Mouse (Mus musculus) liver, embryonic 15.5 days (tissue): ENCODE data around the gene Fyn. TPM values are rescaled to one million over a fixed set of nuclear protein-coding genes. Genes with fewer than 3 reads are reported as not detected.

ENCODE experiments used
- ATAC-seq: fragments of 200-750 bp; cut with Nextera tagmentation; 2 replicates; pipeline ENCODE4 v1.8.0; 2017; ENCODE audit warnings: moderate number of reproducible peaks, mild to moderate bottlenecking, moderate library complexity; ENCODE audit not compliant: insufficient read depth
- H3K27ac ChIP-seq: fragments of 300-500 bp; sonication (generic); replicated peaks from 2 replicates; pipeline ENCODE4 v1.5.1; 2015; ENCODE audit warnings: mild to moderate bottlenecking, inconsistent platforms
- H3K27me3 ChIP-seq: fragments of 300-500 bp; sonication (generic); 2 replicates; pipeline ENCODE4 v1.6.1; 2015; ENCODE audit warnings: mild to moderate bottlenecking, inconsistent platforms
- H3K36me3 ChIP-seq: fragments of 300-500 bp; sonication (generic); replicated peaks from 2 replicates; pipeline ENCODE4 v1.6.1; 2015; ENCODE audit warnings: moderate library complexity, mild to moderate bottlenecking, inconsistent platforms
- H3K4me1 ChIP-seq: fragments of 300-500 bp; sonication (generic); replicated peaks from 2 replicates; pipeline ENCODE4 v1.6.1; 2015; ENCODE audit warnings: inconsistent platforms
- H3K4me2 ChIP-seq: fragments of 300-500 bp; sonication (generic); 2 replicates; pipeline ENCODE4 v1.6.1; 2015; ENCODE audit warnings: moderate library complexity, mild to moderate bottlenecking, inconsistent platforms
- H3K4me3 ChIP-seq: fragments of 300-500 bp; sonication (generic); replicated peaks from 2 replicates; pipeline ENCODE4 v1.5.1; 2015; ENCODE audit warnings: mild to moderate bottlenecking, inconsistent platforms
- H3K9ac ChIP-seq: fragments of 300-500 bp; sonication (generic); 2 replicates; pipeline ENCODE4 v1.6.1; 2015; ENCODE audit warnings: moderate library complexity, mild to moderate bottlenecking, inconsistent platforms
- H3K9me3 ChIP-seq: fragments of 300-500 bp; sonication (generic); replicated peaks from 2 replicates; pipeline ENCODE4 v1.6.1; 2016; ENCODE audit warnings: inconsistent platforms
- WGBS: fragments of 180-500 bp; shearing (Covaris S2); methylation state at CpG from one replicate; pipeline ENCODE4 v1.1.7; 2015; ENCODE audit warnings: mixed read lengths; ENCODE audit not compliant: insufficient replicate concordance; 5-methylcytosine and 5-hydroxymethylcytosine counted together
- polyA plus RNA-seq: library from polyadenylated mRNA; unstranded; fragments of >200 nt; fragmentation: Nextera tagmentation; extraction: Ambion mirVana; gene quantifications from 2 replicates; pipeline ENCODE4 v1.2.1, GENCODE M21; 2015

The Fyn gene
- polyA plus RNA-seq, 1 experiment from 2014 or later, result 6.1 TPM

- Histone ChIP-seq H3K4me1 (peaks cover 17% of the 10 kb centered on the region), H3K9me3 (no peaks in the 10 kb centered on the region), H3K9ac (no peak overlapping the region), H3K27me3 (no peaks in the 10 kb centered on the region), H3K27ac (no peak overlapping the region), H3K4me3 (no peak overlapping the region), H3K4me2 (no peak overlapping the region), H3K36me3 (no peaks in the 10 kb centered on the region)
- 74% methylated on average over 9 of the region's 9 CpGs for WGBS
- no peak for ATAC-seq
Measured at GRCm38 (mm10) chr10:39557360-39557759, 188.7 kb downstream of the Fyn start.

- H3K27ac ChIP-seq, result no peak overlapping the region
- H3K9me3 ChIP-seq, result no peaks in the 10 kb centered on the region
- H3K4me1 ChIP-seq, result peaks cover 17% of the 10 kb centered on the region
- no peak overlapping the region for H3K4me3 ChIP-seq
- no peak overlapping the region for H3K9ac ChIP-seq
- WGBS, result 62% methylated on average over 7 of the region's 7 CpGs
- ATAC-seq, result no peak; the same call in 1 of the 2 replicates
- H3K4me2 ChIP-seq, result no peak overlapping the region
- H3K36me3 ChIP-seq, result no peaks in the 10 kb centered on the region
- H3K27me3 ChIP-seq, result no peaks in the 10 kb centered on the region
Measured at GRCm38 (mm10) chr10:39557851-39558250, 189.2 kb downstream of the Fyn start.

GRCm38 (mm10) chr10:39558492-39559005 is 189.9 kb downstream of the Fyn start:
- no peak for ATAC-seq

GRCm38 (mm10) chr10:39559321-39559720 is 190.7 kb downstream of the Fyn start:
- WGBS, result 57% methylated on average over 3 of the region's 3 CpGs
- Histone ChIP-seq H3K36me3 (no peaks in the 10 kb centered on the region), H3K9me3 (no peaks in the 10 kb centered on the region), H3K9ac (no peak overlapping the region), H3K4me1 (peaks cover 17% of the 10 kb centered on the region), H3K4me2 (no peak overlapping the region), H3K4me3 (no peak overlapping the region), H3K27me3 (no peaks in the 10 kb centered on the region), H3K27ac (no peak overlapping the region)
- ATAC-seq, result no peak

More at GRCm38 (mm10) chr10:39558492-39559005, 189.9 kb downstream of the Fyn start:
- Histone ChIP-seq H3K9ac (no peak overlapping the region), H3K4me1 (peaks cover 17% of the 10 kb centered on the region), H3K27me3 (no peaks in the 10 kb centered on the region), H3K9me3 (no peaks in the 10 kb centered on the region), H3K4me3 (no peak overlapping the region), H3K27ac (no peak overlapping the region), H3K36me3 (no peaks in the 10 kb centered on the region), H3K4me2 (no peak overlapping the region)
- WGBS, result 48% methylated on average over 5 of the region's 5 CpGs

GRCm38 (mm10) chr10:39562383-39562782 is 193.7 kb downstream of the Fyn start:
- Histone ChIP-seq H3K4me3 (no peak overlapping the region), H3K36me3 (no peaks in the 10 kb centered on the region), H3K9ac (no peak overlapping the region), H3K9me3 (no peaks in the 10 kb centered on the region), H3K27me3 (no peaks in the 10 kb centered on the region), H3K27ac (no peak overlapping the region), H3K4me1 (0 out of 2 replicates have a peak, but pooled peaks cover 6% of the 10 kb centered on the region), H3K4me2 (no peak overlapping the region)
- no peak for ATAC-seq
- 67% methylated on average over 2 of the region's 2 CpGs for WGBS

GRCm38 (mm10) chr10:39563552-39564223 is 195.0 kb downstream of the Fyn start:
- no peak for ATAC-seq

GRCm38 (mm10) chr10:39566901-39567300 is 198.2 kb downstream of the Fyn start:
- Histone ChIP-seq H3K9me3 (no peaks in the 10 kb centered on the region), H3K27ac (no peak overlapping the region), H3K4me1 (no peaks in the 10 kb centered on the region), H3K4me2 (no peak overlapping the region), H3K4me3 (no peak overlapping the region), H3K9ac (no peak overlapping the region), H3K27me3 (no peaks in the 10 kb centered on the region), H3K36me3 (no peaks in the 10 kb centered on the region)
- WGBS, result 70% methylated on average over 12 of the region's 12 CpGs
- no peak for ATAC-seq

More at GRCm38 (mm10) chr10:39563552-39564223, 195.0 kb downstream of the Fyn start:
- no peaks in the 10 kb centered on the region for H3K4me1 ChIP-seq
- no peaks in the 10 kb centered on the region for H3K27me3 ChIP-seq
- H3K36me3 ChIP-seq, result no peaks in the 10 kb centered on the region
- 74% methylated on average over 24 of the region's 24 CpGs for WGBS
- H3K9ac ChIP-seq, result no peak overlapping the region
- no peak overlapping the region for H3K27ac ChIP-seq
- no peak overlapping the region for H3K4me2 ChIP-seq
- no peaks in the 10 kb centered on the region for H3K9me3 ChIP-seq
- H3K4me3 ChIP-seq, result no peak overlapping the region

GRCm38 (mm10) chr10:39568991-39569390 is 200.3 kb downstream of the Fyn start:
- Histone ChIP-seq H3K4me1 (no peaks in the 10 kb centered on the region), H3K9me3 (no peaks in the 10 kb centered on the region), H3K4me3 (no peak overlapping the region), H3K27me3 (0 out of 2 replicates have a peak, but pooled peaks cover 6% of the 10 kb centered on the region), H3K36me3 (no peaks in the 10 kb centered on the region), H3K4me2 (no peak overlapping the region), H3K9ac (no peak overlapping the region), H3K27ac (no peak overlapping the region)
- no peak for ATAC-seq
- WGBS, result 60% methylated on average over 4 of the region's 4 CpGs

- H3K4me1 ChIP-seq, result no peaks in the 10 kb centered on the region
- H3K9ac ChIP-seq, result no peak overlapping the region
- 52% methylated on average over 7 of the region's 7 CpGs for WGBS
- no peak for ATAC-seq
- no peaks in the 10 kb centered on the region for H3K36me3 ChIP-seq
- H3K4me3 ChIP-seq, result no peak overlapping the region
- no peaks in the 10 kb centered on the region for H3K9me3 ChIP-seq
- no peak overlapping the region for H3K27ac ChIP-seq
- H3K4me2 ChIP-seq, result no peak overlapping the region
- 0 out of 2 replicates have a peak, but pooled peaks cover 6% of the 10 kb centered on the region for H3K27me3 ChIP-seq
Measured at GRCm38 (mm10) chr10:39571011-39571410, 202.4 kb downstream of the Fyn start.

- ATAC-seq, result no peak
- H3K36me3 ChIP-seq, result no peaks in the 10 kb centered on the region
- H3K27me3 ChIP-seq, result 0 out of 2 replicates have a peak, but pooled peaks cover 6% of the 10 kb centered on the region
- no peaks in the 10 kb centered on the region for H3K4me1 ChIP-seq
- H3K9me3 ChIP-seq, result no peaks in the 10 kb centered on the region
- no peak overlapping the region for H3K27ac ChIP-seq
- no peak overlapping the region for H3K9ac ChIP-seq
- H3K4me2 ChIP-seq, result no peak overlapping the region
- 47% methylated on average over 9 of the region's 9 CpGs for WGBS
- H3K4me3 ChIP-seq, result no peak overlapping the region
Measured at GRCm38 (mm10) chr10:39572050-39572671, 203.5 kb downstream of the Fyn start.

- H3K9me3 ChIP-seq, result no peaks in the 10 kb centered on the region
- H3K9ac ChIP-seq, result no peak overlapping the region
- H3K4me1 ChIP-seq, result no peaks in the 10 kb centered on the region
- H3K4me3 ChIP-seq, result no peak overlapping the region
- no peak overlapping the region for H3K27ac ChIP-seq
- no peaks in the 10 kb centered on the region for H3K36me3 ChIP-seq
- ATAC-seq, result no peak
- H3K27me3 ChIP-seq, result 0 out of 2 replicates have a peak, but pooled peaks cover 6% of the 10 kb centered on the region
- no peak overlapping the region for H3K4me2 ChIP-seq
- 33% methylated on average over 6 of the region's 6 CpGs for WGBS
Measured at GRCm38 (mm10) chr10:39572672-39573051, 204.0 kb downstream of the Fyn start.
